Mouse (Mus musculus): ENCODE measurements around the gene Slc35g3. TPM values are rescaled to one million over a fixed set of nuclear protein-coding genes. Genes with fewer than 3 reads are reported as not detected.

The Slc35g3 gene
- total RNA-seq, 4 experiments from 2014 or later, result not detected

GRCm38 (mm10) chr11:69784793-69785272 is 23.1 kb upstream of the Slc35g3 start:
- peak; percentile 79 for DNase-seq (ENCODE audit: low spot score)

- no peak for DNase-seq (ENCODE audit: low spot score)
These were observed 20.1 kb upstream of the Slc35g3 start for GRCm38 (mm10) chr11:69781828-69782227.

DNA sequence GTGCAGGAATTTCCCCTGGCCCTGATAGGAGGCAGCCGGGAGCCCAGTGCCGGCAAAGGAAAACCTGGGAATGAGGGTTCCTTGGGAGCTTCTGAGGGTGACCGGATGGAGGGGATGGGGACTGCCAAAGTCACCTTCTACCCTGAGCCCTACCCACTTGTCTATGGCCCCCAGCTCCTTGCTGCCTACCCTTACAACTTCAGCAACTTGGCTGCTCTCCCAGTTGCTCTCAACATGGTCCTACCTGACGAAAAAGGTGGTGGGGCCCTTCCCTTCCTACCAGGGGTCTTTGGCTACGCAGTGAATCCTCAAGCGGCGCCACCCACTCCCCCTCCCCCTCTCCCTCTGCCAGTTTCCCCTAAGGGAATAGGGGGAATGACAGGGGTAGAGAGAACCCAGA is 17.2 kb upstream of the Slc35g3 start:
- no peak for DNase-seq (ENCODE audit: low spot score)

- DNase-seq (ENCODE audit: low spot score), result no peak
These were observed 16.7 kb upstream of the Slc35g3 start for GRCm38 (mm10) chr11:69778258-69778982.

GRCm38 (mm10) chr11:69777504-69778257 is 15.9 kb upstream of the Slc35g3 start:
- DNase-seq (ENCODE audit: low spot score), result no peak

DNA sequence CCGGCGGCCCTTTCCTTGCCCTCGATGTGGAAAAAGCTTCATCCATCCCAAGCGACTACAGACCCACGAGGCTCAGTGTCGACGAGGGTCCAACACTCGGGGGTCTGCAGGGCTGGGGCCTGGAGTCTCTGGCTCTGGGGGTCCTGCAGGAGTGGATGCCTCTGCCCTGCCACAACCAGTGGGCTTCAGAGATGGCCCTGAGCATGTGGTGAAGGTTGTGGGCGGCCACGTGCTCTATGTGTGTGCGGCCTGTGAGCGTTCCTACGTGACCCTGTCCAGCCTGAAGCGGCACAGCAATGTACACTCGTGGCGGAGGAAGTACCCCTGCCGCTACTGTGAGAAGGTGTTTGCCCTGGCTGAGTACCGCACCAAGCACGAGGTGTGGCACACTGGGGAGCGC is 14.7 kb upstream of the Slc35g3 start:
- no peak for DNase-seq (ENCODE audit: low spot score)

- no peak for DNase-seq (ENCODE audit: low spot score)
These were observed 13.9 kb upstream of the Slc35g3 start for GRCm38 (mm10) chr11:69775716-69776115.

DNA sequence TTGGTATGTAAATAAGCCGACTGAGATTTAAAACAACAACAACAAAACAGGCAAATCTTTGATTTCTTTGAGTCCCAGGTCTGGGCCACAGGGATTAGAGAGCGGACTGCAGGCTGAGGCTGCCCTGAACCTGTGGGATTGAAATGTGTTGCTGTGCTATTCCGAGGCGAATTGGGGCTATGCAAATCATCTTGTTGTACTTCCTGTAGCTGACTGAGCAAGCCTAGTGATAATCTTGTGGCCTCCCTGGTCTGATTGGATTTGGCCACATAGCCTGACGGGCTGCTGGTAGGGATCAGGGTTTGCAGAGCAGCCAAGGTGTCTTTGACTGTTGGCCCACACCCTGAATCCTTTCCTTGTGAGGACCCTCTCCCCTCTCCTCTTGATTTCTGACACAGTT is 13.2 kb upstream of the Slc35g3 start:
- DNase-seq (ENCODE audit: low spot score), result no peak

GRCm38 (mm10) chr11:69767625-69767909 is 5.8 kb upstream of the Slc35g3 start:
- DNase-seq (ENCODE audit: low spot score), result peak; percentile 26

DNA sequence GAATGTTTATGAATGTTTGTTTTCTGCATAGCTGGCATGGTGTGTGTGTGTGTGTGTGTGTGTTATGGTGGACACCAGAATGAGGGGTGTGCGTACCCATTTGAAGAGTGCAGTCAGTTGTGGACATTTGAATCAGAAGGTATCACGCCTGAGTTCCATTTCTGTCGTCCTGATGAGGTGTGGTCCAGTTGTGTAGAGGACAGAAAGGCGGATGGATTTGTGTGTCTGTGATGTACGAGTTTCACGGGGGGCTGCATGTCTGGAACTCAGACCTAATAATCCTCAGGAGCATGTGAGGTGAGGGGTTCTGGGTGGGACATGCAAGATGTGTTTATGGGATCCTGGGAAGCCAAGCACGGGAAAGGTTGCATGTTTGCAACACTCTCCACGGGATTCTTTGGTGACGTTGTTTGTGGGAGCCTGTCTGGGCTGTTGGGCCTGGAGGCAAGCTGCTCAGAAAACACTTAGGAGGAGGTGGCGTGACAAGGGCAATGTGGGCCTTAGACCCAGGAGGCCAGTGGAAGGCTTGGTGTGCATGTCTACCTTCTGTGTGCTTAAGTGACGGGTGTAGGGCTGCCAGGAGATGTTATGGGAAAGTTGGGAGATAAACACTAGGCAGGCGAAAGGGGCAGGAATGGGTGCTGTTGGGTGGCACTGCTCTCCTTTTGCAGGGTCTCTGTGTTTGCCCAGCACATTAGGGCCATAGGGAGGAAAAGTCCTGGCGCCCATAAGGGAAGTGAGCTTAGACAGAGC is 5.3 kb upstream of the Slc35g3 start:
- peak; percentile 21 for DNase-seq (ENCODE audit: low spot score)

DNA sequence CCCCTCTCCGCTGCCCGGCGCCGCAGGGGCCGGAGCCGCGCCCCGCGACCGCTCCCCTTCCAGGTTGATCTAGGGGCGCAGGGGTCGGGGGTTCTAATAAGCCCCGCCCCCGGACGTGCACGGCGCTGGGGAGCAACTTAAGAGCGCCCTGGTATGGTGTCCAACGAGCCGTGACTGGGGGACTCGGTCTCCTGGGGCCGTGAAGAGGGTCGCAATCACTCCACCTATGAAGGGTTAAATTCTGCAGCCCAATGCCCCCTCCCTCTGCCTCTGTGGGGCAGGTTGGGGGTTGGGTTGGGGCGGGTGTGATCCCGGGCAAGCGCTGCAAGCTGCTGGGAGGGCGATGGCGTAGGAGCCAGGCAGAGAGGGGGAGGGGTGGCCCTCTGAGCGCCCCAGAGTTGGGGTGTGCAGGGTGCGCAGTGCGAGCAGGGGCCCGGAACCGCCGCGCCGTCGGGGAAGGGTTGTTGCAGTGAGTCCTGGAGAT is 4.4 kb upstream of the Slc35g3 start:
- peak; percentile 54 for DNase-seq (ENCODE audit: low spot score)

DNA sequence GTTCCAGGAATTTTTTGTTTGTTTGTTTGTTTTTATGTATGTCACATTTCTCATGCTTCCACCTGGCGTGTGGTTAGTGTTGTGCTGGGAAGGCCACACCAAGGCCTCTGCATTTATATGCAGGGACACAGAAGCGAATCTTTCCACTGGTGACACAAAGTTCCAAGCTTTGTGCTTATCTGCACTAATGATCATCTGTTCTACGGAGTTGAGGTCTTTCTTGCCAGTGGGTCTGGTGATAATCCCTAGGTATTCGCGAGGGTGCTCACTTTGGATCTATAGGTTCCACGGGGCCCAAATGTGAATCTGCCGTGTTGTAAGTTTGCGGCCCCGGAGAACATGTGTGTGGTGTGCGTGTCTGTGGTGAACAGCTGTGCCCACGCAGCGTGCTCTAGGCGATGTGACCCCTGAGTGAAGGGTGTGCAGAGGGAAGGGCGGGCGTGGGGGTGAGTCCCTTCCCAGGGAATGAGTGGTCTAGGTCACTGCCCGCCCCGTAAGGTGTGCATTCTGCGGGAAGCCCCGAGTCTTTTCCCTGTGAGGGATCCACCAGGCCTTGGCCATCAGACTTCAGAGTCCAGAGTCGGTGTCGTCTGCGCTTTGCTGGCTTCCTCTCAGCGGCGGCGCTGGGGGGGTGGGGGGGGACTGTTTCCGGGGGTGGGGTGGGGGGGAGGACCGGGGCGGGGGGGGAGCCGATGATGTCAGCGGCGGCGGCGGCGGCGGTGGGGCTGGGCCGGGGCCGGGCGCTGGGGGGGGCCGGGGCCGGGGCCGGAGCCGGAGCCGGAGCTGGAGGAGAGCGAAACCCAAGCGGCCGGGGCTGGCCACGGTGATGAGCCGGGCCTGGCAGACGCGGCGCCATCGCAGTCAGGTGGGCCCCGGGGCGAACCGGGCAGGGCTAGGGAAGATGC is 3.7 kb upstream of the Slc35g3 start, which contains the start of gene Zbtb4:
TSS of gene Zbtb4 (plus strand) at position 692 of the 905 bp plus-strand sequence.
- DNase-seq (ENCODE audit: low spot score), result no peak

- DNase-seq (ENCODE audit: low spot score), result no peak
These were observed 1.8 kb upstream of the Slc35g3 start for GRCm38 (mm10) chr11:69763551-69763950.

DNA sequence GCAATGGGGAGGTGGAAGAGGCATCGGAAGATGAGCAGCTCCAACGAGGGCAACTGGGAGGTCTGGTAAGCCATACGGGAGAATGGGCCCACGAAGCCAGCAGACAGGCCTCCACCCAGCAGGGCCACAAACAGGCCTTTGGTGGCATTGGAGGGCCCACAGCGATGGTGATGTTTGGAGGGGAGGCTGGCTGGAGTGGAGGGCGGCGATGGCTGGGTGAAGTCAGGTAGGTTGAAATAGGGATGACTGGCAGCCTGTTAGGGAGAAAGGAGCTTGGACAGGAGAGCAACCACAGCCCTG is 917 bp downstream of the Slc35g3 start:
- DNase-seq (ENCODE audit: low spot score), result no peak

DNA sequence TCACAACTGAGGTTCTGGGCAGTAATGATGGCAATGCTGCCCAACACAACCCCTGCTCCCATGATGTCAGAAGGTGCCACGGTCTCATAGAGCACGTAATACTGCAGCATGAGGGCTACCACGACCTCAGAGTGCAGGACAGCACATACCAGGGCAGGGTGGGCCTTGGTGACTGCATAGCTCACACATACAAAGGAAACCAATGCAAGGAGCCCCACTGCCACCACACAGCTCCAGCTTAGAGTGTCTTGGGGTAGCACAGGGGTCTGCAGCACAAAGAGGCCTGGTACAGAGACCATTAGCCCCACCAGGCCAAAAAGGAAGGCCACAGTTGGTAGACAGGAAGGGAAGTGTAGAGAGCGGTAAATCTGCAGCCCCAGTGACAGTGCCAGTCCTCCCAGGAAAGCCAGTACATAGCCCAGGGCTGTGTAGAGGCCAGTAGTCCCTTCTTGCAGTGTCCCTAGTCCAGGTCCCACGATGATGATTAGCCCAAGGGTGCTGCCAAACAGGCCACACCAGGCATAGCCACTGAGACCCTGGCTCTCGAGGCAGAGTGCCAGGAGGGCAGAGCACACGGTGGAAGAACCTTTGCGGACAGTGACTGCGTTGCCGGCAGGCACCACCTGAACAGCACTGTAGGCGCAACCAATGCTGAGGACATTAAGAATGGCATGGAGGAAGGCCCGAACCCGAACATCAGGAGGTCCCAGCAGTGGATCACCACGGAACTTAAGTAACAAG is 1.4 kb downstream of the Slc35g3 start:
- no peak for DNase-seq (ENCODE audit: low spot score)

GRCm38 (mm10) chr11:69758971-69759721 is 2.6 kb downstream of the Slc35g3 start:
- DNase-seq (ENCODE audit: low spot score), result peak; percentile 91

DNA sequence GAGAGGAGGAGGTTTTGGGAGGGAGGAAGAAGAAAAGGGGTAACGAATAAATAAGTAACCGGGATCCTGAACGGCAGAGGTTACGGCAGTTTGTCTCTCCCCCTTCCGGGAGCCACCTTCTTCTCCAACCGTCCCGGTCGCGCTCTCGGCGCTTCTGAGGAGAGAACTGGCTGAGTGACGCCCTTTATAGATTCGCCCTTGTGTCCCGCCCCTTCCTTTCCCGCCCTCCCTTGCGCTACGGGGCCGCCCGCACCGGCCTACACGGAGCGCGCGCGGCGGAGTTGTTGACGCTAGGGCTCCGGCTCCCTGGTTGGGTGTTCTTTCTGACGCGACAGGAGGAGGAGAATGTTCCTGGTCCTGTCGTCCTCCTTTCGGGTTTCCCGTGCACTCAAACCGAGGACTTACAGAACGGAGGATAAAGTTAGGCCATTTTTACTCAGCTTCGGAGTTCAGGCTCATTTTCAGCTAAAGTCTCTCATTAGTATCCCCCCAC is 3.2 kb downstream of the Slc35g3 start, which contains the start of gene Polr2a:
TSS of gene Polr2a (minus strand) at position 160 of the 493 bp plus-strand sequence.
- DNase-seq (ENCODE audit: low spot score), result peak; percentile 98

GRCm38 (mm10) chr11:69758090-69758456 is 3.7 kb downstream of the Slc35g3 start:
- DNase-seq (ENCODE audit: low spot score), result peak; percentile 98

- DNase-seq (ENCODE audit: low spot score), result no peak
These were observed 4.3 kb downstream of the Slc35g3 start for GRCm38 (mm10) chr11:69757303-69758089.

Measured in heart, adult 8-10 months (tissue).